Mouse (Mus musculus) forebrain, embryonic 11.5 days (tissue): ENCODE results near the gene Tgfbi. TPM values are rescaled to one million over a fixed set of nuclear protein-coding genes. Genes with fewer than 3 reads are reported as not detected.

Experiments
- ATAC-seq: fragments of 200-750 bp; cut with Nextera tagmentation; replicated peaks from 2 replicates; pipeline ENCODE4 v1.8.0; 2017; ENCODE audit warnings: moderate TSS enrichment; ENCODE audit not compliant: low FRiP score
- DNase-seq: peaks from one replicate; pipeline ENCODE4 v3.0.0-alpha.2; 2017; ENCODE audit warnings: low spot score
- H3K27ac ChIP-seq: fragments of 300-500 bp; sonication (generic); 2 replicates; pipeline ENCODE4 v1.5.1; 2014; ENCODE audit warnings: low read depth, low read length
- H3K27me3 ChIP-seq: fragments of 300-500 bp; sonication (generic); 2 replicates; pipeline ENCODE4 v1.6.1; 2014; ENCODE audit warnings: mild to moderate bottlenecking, low read length, mixed read lengths; ENCODE audit not compliant: control insufficient read depth, insufficient read depth
- H3K36me3 ChIP-seq: fragments of 300-500 bp; sonication (generic); 2 replicates; pipeline ENCODE4 v1.6.1; 2014; ENCODE audit warnings: mild to moderate bottlenecking, low read length, moderate library complexity, mixed read lengths; ENCODE audit not compliant: control insufficient read depth, insufficient read depth
- H3K4me1 ChIP-seq: fragments of 300-500 bp; sonication (generic); replicated peaks from 2 replicates; pipeline ENCODE4 v1.6.1; 2014; ENCODE audit warnings: low read length, mixed read lengths; ENCODE audit not compliant: control insufficient read depth, insufficient read depth
- H3K4me2 ChIP-seq: fragments of 300-500 bp; sonication (generic); 2 replicates; pipeline ENCODE4 v1.6.1; 2014; ENCODE audit warnings: low read depth, mild to moderate bottlenecking, low read length, moderate library complexity, mixed read lengths; ENCODE audit not compliant: severe bottlenecking
- H3K4me3 ChIP-seq: fragments of 300-500 bp; sonication (generic); 2 replicates; pipeline ENCODE4 v1.5.1; 2014; ENCODE audit warnings: low read depth, low read length
- H3K9ac ChIP-seq: fragments of 300-500 bp; sonication (generic); 2 replicates; pipeline ENCODE4 v1.6.1; 2014; ENCODE audit warnings: low read length
- H3K9me3 ChIP-seq: fragments of 300-500 bp; sonication (generic); 2 replicates; pipeline ENCODE4 v1.6.1; 2016; ENCODE audit warnings: low read length, mixed read lengths; ENCODE audit not compliant: control insufficient read depth
- WGBS: fragments of 180-500 bp; shearing (Covaris S2); extraction: QIAGEN DNeasy Blood & Tissue Kit; methylation state at CpG from one replicate; pipeline ENCODE4 v1.1.7; 2014; 5-methylcytosine and 5-hydroxymethylcytosine counted together
- polyA plus RNA-seq: library from polyadenylated mRNA; unstranded; fragments of >200 nt; fragmentation: Nextera tagmentation; extraction: Ambion mirVana; gene quantifications from 2 replicates; pipeline ENCODE4 v1.2.1, GENCODE M21; 2014

Tgfbi gene
- polyA plus RNA-seq, 1 experiment from 2014 or later, result 26.2 TPM

GRCm38 (mm10) chr13:56591939-56592338 lies 17.4 kb upstream of the Tgfbi start:
- Histone ChIP-seq H3K4me3 (no peak overlapping the region), H3K27me3 (no peaks in the 10 kb centered on the region), H3K9me3 (no peaks in the 10 kb centered on the region), H3K9ac (no peak overlapping the region), H3K36me3 (no peaks in the 10 kb centered on the region; the same call in 1 of the 2 replicates), H3K4me2 (no peak overlapping the region), H3K27ac (no peak overlapping the region), H3K4me1 (no peaks in the 10 kb centered on the region)
- ATAC-seq (no peak), DNase-seq (no peak)
- WGBS, result 80% methylated on average over 2 of the region's 2 CpGs

GRCm38 (mm10) chr13:56593196-56593595 lies 16.1 kb upstream of the Tgfbi start:
- Histone ChIP-seq H3K9me3 (no peaks in the 10 kb centered on the region), H3K27ac (no peak overlapping the region), H3K4me2 (no peak overlapping the region), H3K27me3 (no peaks in the 10 kb centered on the region), H3K4me3 (no peak overlapping the region), H3K9ac (no peak overlapping the region), H3K36me3 (no peaks in the 10 kb centered on the region; the same call in 1 of the 2 replicates), H3K4me1 (no peaks in the 10 kb centered on the region)
- ATAC-seq (no peak), DNase-seq (no peak)
- WGBS, result 92% methylated on average over 5 of the region's 5 CpGs

- Histone ChIP-seq H3K4me3 (no peak overlapping the region), H3K9me3 (no peaks in the 10 kb centered on the region), H3K27me3 (no peaks in the 10 kb centered on the region), H3K4me1 (no peaks in the 10 kb centered on the region), H3K4me2 (no peak overlapping the region), H3K9ac (no peak overlapping the region), H3K36me3 (no peaks in the 10 kb centered on the region; the same call in 1 of the 2 replicates), H3K27ac (no peak overlapping the region)
- WGBS, result 91% methylated on average over 7 of the region's 7 CpGs
- no peak for ATAC-seq
- DNase-seq, result no peak
Measured at GRCm38 (mm10) chr13:56593961-56594391, 15.3 kb upstream of the Tgfbi start.

GRCm38 (mm10) chr13:56595246-56595645 lies 14.1 kb upstream of the Tgfbi start:
- Histone ChIP-seq H3K4me2 (no peak overlapping the region), H3K27me3 (no peaks in the 10 kb centered on the region), H3K4me1 (no peaks in the 10 kb centered on the region), H3K9ac (no peak overlapping the region), H3K9me3 (no peaks in the 10 kb centered on the region), H3K4me3 (no peak overlapping the region), H3K27ac (no peak overlapping the region), H3K36me3 (no peaks in the 10 kb centered on the region; the same call in 1 of the 2 replicates)
- no peak for ATAC-seq
- DNase-seq, result no peak
- 74% methylated on average over 8 of the region's 8 CpGs for WGBS

DNA sequence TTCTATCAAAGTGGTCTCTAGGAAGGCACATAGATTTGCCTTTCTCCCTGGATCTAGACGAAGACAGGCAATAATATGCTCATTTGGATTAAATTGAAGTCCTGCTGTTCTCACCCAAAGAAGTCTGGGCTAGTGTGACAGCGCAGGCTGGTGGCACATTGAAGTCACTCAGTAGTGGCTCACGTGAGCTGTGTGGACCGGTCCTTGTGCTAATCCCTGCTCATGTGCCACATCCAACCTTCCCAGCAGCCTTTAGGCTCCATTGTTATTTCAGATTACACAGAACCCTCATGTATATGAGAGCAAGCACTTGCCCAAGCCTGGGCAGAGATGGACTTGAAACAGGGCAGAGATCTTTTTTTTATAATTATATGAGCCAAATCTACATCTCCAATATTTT lies 12.0 kb upstream of the Tgfbi start:
- Histone ChIP-seq H3K36me3 (no peaks in the 10 kb centered on the region; the same call in 1 of the 2 replicates), H3K4me2 (no peak overlapping the region), H3K4me3 (no peak overlapping the region), H3K4me1 (no peaks in the 10 kb centered on the region), H3K27me3 (no peaks in the 10 kb centered on the region), H3K27ac (no peak overlapping the region), H3K9ac (no peak overlapping the region), H3K9me3 (no peaks in the 10 kb centered on the region)
- 61% methylated on average over 4 of the region's 4 CpGs for WGBS
- DNase-seq, result no peak
- no peak for ATAC-seq

GRCm38 (mm10) chr13:56597831-56598612 lies 11.3 kb upstream of the Tgfbi start:
- no peaks in the 10 kb centered on the region for H3K9me3 ChIP-seq
- DNase-seq (no peak), ATAC-seq (no peak)
- no peak overlapping the region for H3K4me3 ChIP-seq
- no peak overlapping the region for H3K27ac ChIP-seq
- WGBS, result 66% methylated on average over 12 of the region's 12 CpGs
- no peaks in the 10 kb centered on the region for H3K27me3 ChIP-seq
- H3K4me1 ChIP-seq, result no peaks in the 10 kb centered on the region
- H3K36me3 ChIP-seq, result no peaks in the 10 kb centered on the region; the same call in 1 of the 2 replicates
- no peak overlapping the region for H3K4me2 ChIP-seq
- H3K9ac ChIP-seq, result no peak overlapping the region

GRCm38 (mm10) chr13:56599511-56599910 lies 9.8 kb upstream of the Tgfbi start:
- no peaks in the 10 kb centered on the region for H3K27me3 ChIP-seq
- no peak overlapping the region for H3K4me3 ChIP-seq
- no peak overlapping the region for H3K27ac ChIP-seq
- ATAC-seq (no peak), DNase-seq (no peak)
- H3K9ac ChIP-seq, result no peak overlapping the region
- H3K4me1 ChIP-seq, result no peaks in the 10 kb centered on the region
- H3K9me3 ChIP-seq, result no peaks in the 10 kb centered on the region
- no peaks in the 10 kb centered on the region for H3K36me3 ChIP-seq
- no peak overlapping the region for H3K4me2 ChIP-seq
- 86% methylated on average over 2 of the region's 2 CpGs for WGBS

DNA sequence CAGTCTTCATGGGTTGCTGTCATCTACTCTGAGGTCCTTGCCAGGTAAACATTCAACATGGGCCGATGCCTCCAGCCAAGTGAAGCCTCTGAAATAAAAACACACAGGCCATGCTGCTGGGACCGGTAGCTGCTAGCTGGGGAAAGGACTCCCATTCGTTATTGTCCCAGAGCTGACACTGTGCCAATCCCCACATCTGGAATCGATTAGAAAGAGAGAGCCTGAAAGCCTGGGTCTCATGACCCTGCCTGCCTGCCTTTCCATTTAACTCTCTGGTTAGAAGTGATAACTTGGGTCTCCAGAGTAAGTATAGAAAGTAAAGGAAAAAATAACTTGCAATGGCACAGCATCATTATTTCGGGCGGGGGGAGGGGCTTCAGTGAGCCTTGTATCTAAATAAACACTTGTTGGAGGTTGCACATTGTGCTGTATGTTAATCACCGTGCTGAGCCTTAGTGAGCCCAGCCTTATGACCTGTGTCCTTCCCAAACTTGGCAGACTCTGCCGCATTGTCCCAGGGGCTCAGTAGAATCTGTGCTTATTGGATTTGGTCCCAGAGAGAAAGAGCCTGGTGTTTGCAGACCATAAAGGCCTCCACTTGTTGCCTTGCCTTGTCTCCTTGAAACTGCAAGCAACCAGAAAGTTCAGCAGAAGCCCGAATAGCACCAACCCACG lies 9.0 kb upstream of the Tgfbi start:
- Histone ChIP-seq H3K27ac (no peak overlapping the region), H3K36me3 (no peaks in the 10 kb centered on the region), H3K4me1 (no peaks in the 10 kb centered on the region), H3K9me3 (no peaks in the 10 kb centered on the region), H3K4me2 (no peak overlapping the region), H3K4me3 (no peak overlapping the region), H3K9ac (no peak overlapping the region), H3K27me3 (no peaks in the 10 kb centered on the region)
- ATAC-seq (no peak), DNase-seq (no peak)
- WGBS, result 75% methylated on average over 10 of the region's 10 CpGs
